Mouse (Mus musculus) cerebellum, postnatal 10 days (tissue): Measurements from ENCODE around the gene Celf2.
"Not testable (repeated sequence)": the region's sequence is repeated elsewhere in the genome, so short reads cannot be mapped to it uniquely, and the experiment has no call there.

Source experiments
- DNase-seq, 2 experiments: peaks; one replicate each; pipeline ENCODE4 v3.0.0; 2021; ENCODE audit warnings: mixed read lengths in 2 of 2

The Celf2 gene

GRCm38 (mm10) chr2:7509463-7509862 lies at the start of gene Celf2:
Gene Celf2, minus strand, starts transcription at chr2:7509563.
- DNase-seq, result not testable (repeated sequence)

- DNase-seq, result no peak
These were observed 46.0 kb upstream of the Celf2 start for GRCm38 (mm10) chr2:7555144-7555892.

- no peak for DNase-seq
These were observed 45.2 kb upstream of the Celf2 start for GRCm38 (mm10) chr2:7554601-7555000.

GRCm38 (mm10) chr2:7552887-7553286 lies 43.5 kb upstream of the Celf2 start:
- DNase-seq, result peak; percentile 8 to 17

- DNase-seq, result no peak
These were observed 39.5 kb upstream of the Celf2 start for GRCm38 (mm10) chr2:7548886-7549285.

- DNase-seq, result no peak
These were observed 25.3 kb upstream of the Celf2 start for GRCm38 (mm10) chr2:7534615-7535204.

GRCm38 (mm10) chr2:7534195-7534594 lies 24.8 kb upstream of the Celf2 start:
- no peak for DNase-seq

- no peak for DNase-seq
These were observed 22.0 kb upstream of the Celf2 start for GRCm38 (mm10) chr2:7531185-7531960.

GRCm38 (mm10) chr2:7530461-7531184 lies 21.3 kb upstream of the Celf2 start:
- DNase-seq, result no peak

GRCm38 (mm10) chr2:7529637-7530036 lies 20.3 kb upstream of the Celf2 start:
- no peak for DNase-seq

- peak; percentile 8 to 11 for DNase-seq
These were observed 17.3 kb upstream of the Celf2 start for GRCm38 (mm10) chr2:7526696-7527095.

- no peak for DNase-seq
These were observed 10.1 kb upstream of the Celf2 start for GRCm38 (mm10) chr2:7519473-7519872.

GRCm38 (mm10) chr2:7493420-7493819 lies 15.9 kb downstream of the Celf2 start:
- DNase-seq, result no peak

- no peak for DNase-seq
These were observed 24.4 kb downstream of the Celf2 start for GRCm38 (mm10) chr2:7484974-7485373.

- DNase-seq, result no peak
These were observed 27.3 kb downstream of the Celf2 start for GRCm38 (mm10) chr2:7482062-7482461.

- no peak for DNase-seq
These were observed 48.9 kb downstream of the Celf2 start for GRCm38 (mm10) chr2:7460329-7461056.

GRCm38 (mm10) chr2:7438721-7439282 lies 70.6 kb downstream of the Celf2 start:
- DNase-seq, result no peak

- peak in 1 of 2 experiments; percentile 15 for DNase-seq
These were observed 82.9 kb downstream of the Celf2 start for GRCm38 (mm10) chr2:7426481-7426880.

GRCm38 (mm10) chr2:7400530-7400929 lies 108.8 kb downstream of the Celf2 start:
- no peak for DNase-seq

- DNase-seq, result peak; percentile 43 to 53
These were observed 113.4 kb downstream of the Celf2 start for GRCm38 (mm10) chr2:7395935-7396334.

GRCm38 (mm10) chr2:7395473-7395872 lies 113.9 kb downstream of the Celf2 start:
- DNase-seq, result peak; percentile 50 to 53

- no peak for DNase-seq
These were observed 116.9 kb downstream of the Celf2 start for GRCm38 (mm10) chr2:7392500-7392899.
